Mouse (Mus musculus): ENCODE measurements around the gene Rps27a. TPM values are rescaled to one million over a fixed set of nuclear protein-coding genes. Genes with fewer than 3 reads are reported as not detected.

The Rps27a gene
- total RNA-seq, 2 experiments from 2014 or later, result 414 to 516 TPM

- peak; percentile 59 for DNase-seq (ENCODE audit: extremely low spot score in 1 of 2, low spot score in 1 of 2)
Measured at GRCm38 (mm10) chr11:29514682-29515412, 33.1 kb downstream of the Rps27a start, which contains the start of gene Prorsd1. TSS of gene Prorsd1 (minus strand) at chr11:29515033.

DNA sequence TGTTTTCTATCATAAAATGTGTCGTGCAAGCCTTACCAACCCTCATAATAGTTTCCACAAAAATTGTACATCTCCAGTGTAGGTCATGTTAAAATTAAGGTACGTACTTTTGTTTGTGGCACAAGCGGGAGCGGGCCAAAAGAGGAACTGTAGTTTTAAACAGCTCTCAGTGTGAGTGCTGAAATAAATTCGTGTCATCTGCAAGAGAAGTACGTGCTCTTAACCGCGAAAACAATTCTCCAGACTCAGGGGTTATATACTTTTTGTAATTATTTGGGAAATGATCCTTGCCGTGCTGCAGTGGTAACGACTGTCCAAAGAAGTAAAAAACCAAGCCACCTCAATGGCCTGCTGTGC, 33.6 kb downstream of the Rps27a start:
- DNase-seq (ENCODE audit: extremely low spot score in 1 of 2, low spot score in 1 of 2), result no peak

- DNase-seq (ENCODE audit: extremely low spot score in 1 of 2, low spot score in 1 of 2), result no peak
Measured at GRCm38 (mm10) chr11:29512818-29513535, 34.9 kb downstream of the Rps27a start.

- no peak for DNase-seq (ENCODE audit: extremely low spot score in 1 of 2, low spot score in 1 of 2)
Measured at GRCm38 (mm10) chr11:29509421-29509820, 38.5 kb downstream of the Rps27a start.

- DNase-seq (ENCODE audit: extremely low spot score in 1 of 2, low spot score in 1 of 2), result no peak
Measured at GRCm38 (mm10) chr11:29504899-29505625, 42.8 kb downstream of the Rps27a start.

- DNase-seq (ENCODE audit: extremely low spot score in 1 of 2, low spot score in 1 of 2), result no peak
Measured at GRCm38 (mm10) chr11:29503948-29504893, 43.7 kb downstream of the Rps27a start.

- DNase-seq (ENCODE audit: extremely low spot score in 1 of 2, low spot score in 1 of 2), result no peak
Measured at GRCm38 (mm10) chr11:29496962-29497361, 50.9 kb downstream of the Rps27a start.

Other genes with a start within 250 kb of the Rps27a start
- gene Ccdc88a, start 174.5 kb downstream of the Rps27a start, total RNA-seq (2021), result 10 to 100 TPM; 59.4 to 70.6 TPM
- gene Prorsd1, start 33.1 kb downstream of the Rps27a start, total RNA-seq (2021), result 1 to 10 TPM; 3.8 to 6.1 TPM
- gene Mtif2, start 21.7 kb downstream of the Rps27a start, total RNA-seq (2021), result 10 to 100 TPM; 34.0 to 34.5 TPM
- under 1 TPM in 1 of 2 experiments, not detected in 1; 0.19 TPM for gene Clhc1, start 159 bp downstream of the Rps27a start, total RNA-seq (2021)
- 100 to 1,000 TPM; 497 to 514 TPM for gene Rtn4, start 144.8 kb upstream of the Rps27a start, total RNA-seq (2021)